Mouse (Mus musculus) large intestine, adult 2 months (tissue): ENCODE results near the gene Prdx6b. TPM values are rescaled to one million over a fixed set of nuclear protein-coding genes. Genes with fewer than 3 reads are reported as not detected.

Experiments
- DNase-seq: peaks from one replicate; pipeline ENCODE4 v3.0.0-alpha.2; 2012; ENCODE audit warnings: low read depth, low spot score
- WGBS: fragments of 180-500 bp; shearing (Covaris S2); methylation state at CpG from one replicate; pipeline ENCODE4 v1.1.7; 2018; 5-methylcytosine and 5-hydroxymethylcytosine counted together
- polyA plus RNA-seq: library from polyadenylated mRNA; depleted of rRNA; stranded (reverse); fragments of >200 nt; gene quantifications from 2 replicates; pipeline ENCODE4 v1.2.3, GENCODE M21; 2012; rRNA removed

Prdx6b gene
- polyA plus RNA-seq, 1 experiment = not detected

DNA sequence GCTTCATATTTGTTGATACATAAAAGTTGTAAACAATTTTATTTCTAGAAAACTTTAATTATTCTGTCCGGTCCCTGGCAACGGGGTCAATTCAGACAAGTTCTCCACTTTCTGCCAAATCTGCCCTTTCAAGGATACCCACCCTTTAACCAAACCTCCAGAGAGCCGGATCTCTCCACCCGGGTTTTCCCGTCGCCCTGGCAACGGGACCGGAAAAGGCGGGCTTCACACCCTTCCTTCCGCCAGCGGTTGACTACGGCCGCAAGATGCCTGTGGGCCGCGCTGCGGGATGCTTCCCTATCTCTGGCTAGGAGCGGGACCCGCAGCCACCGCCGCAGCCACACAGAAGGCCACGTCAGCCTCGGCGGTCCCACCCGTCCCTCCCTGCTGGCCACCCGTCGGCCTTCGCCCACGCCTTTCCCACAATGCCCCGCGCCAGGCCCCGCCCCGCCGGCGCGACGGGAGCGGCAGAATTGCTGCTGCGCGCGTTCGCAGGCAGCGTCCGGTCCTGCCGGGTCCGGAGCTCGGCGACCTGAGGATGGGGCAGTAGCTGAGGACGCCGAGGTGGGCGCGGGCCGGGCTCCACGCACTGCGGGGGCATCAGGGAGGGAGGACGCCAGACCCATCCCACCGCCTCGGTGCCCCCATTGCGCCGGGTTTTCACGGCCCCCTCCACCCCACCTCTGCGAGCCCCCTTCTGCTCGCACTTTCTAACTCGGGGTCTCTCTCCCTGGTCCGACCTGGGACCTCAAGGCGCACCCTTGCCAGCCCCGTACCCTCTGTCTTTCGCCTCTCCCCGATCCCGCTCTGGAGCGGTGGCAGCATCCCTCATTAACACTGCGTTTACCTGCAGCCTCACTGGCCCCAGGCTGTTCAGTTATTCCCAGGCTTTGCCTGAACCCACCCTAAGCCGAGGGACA is 23.2 kb downstream of the Prdx6b start, which contains the start of gene Dnajc10:
Gene Dnajc10 (plus strand): TSS at position 225 of the 920 bp plus-strand sequence.
- peak; percentile 80 for DNase-seq
- under 1% methylated on average over 72 of the region's 72 CpGs for WGBS

DNA sequence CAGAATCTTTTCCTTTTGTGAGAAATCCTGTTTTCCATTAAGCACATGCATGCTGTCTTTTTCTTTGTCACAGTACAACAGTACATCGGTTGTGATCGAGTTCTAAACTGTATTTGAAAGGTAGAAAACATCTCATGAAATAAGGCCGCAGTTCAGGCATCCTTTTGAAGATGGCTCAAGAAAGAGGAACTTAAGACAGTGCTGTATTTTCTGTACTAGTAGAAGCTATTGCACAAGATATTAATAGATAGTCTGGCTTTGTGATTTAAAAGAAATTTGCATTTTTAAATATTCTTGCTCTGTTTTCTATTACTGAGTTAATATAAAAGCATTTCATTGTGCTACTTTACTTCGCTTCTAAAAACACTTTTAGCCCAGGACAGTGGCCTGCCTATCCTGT is 30.6 kb downstream of the Prdx6b start:
- WGBS = 92% methylated on average over 4 of the region's 4 CpGs

DNA sequence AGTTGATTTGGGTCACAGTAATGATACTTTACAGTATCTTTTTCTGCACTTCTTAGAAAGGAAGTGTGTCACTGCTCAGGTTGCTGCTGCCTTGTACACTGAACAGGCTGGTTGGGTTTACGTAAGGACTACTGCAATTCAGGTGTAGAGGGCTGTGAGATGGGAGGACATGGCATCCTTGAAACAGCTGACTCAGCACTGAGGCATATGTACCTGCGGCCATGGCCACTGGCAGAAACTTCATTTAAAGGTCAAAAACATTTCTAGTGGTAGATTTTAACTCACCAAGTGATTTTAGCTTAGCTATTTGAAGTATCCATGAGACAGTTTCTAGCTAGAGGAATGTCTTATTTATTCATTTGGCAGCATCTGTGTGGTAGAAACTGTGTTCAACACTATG is 33.5 kb downstream of the Prdx6b start:
- 94% methylated on average over 2 of the region's 2 CpGs for WGBS

More for the DNA sequence above, 30.6 kb downstream of the Prdx6b start:
- no peak for DNase-seq

DNA sequence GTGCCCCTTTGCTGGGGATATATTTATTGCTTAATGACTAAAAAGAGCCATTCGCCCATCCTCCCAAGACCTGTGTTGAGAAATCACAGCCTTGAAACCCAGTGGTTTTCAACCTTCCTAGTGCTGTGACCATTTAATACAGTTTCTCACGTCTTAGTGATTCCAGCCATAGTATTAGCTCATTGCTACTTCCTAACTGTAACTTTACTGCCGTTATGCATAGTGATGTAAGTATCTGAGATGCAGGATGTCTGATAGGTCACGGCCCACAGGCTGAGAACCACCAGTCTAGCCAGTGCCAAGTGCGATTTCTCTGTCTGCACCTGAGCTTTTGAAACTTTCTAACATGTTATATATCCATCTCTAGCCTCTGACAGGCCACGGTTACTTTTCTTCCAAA is 35.0 kb downstream of the Prdx6b start:
- no peak for DNase-seq
- 90% methylated on average over 6 of the region's 6 CpGs for WGBS

More for the DNA sequence above, 33.5 kb downstream of the Prdx6b start:
- DNase-seq = no peak

DNA sequence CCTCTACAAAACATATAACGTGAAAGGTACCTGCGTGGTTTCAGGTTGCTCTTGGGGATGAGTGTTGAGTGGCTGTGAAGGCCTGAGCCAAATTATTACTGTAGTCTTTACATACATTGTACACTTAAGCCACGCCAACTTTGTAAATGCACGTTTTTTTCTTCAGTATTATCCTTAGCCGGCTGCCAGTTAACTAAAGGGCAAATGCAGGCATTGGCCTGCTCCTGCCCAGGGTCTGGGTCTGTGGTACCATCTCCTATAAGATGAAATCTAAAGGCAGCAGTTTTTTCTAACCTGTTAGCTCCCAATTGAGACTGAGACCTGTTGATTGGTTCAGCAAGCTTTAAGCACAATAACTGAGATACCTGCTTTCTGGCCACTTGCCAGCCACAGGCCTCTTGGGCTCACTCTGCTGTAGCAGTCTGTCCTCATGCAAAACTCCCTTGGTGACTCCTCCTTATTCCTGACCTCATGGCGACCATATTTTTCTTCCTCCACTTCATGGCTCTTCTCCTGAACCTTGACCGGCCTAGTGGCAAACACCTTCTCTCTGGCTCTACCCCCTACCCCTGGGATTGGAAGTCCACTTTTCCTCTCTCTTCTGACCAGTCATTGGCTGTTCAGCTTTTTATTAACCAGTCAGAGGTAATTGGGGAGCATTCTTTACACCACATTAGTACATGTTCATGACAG is 36.8 kb downstream of the Prdx6b start:
- DNase-seq = no peak
- WGBS = 87% methylated on average over 7 of the region's 7 CpGs

DNA sequence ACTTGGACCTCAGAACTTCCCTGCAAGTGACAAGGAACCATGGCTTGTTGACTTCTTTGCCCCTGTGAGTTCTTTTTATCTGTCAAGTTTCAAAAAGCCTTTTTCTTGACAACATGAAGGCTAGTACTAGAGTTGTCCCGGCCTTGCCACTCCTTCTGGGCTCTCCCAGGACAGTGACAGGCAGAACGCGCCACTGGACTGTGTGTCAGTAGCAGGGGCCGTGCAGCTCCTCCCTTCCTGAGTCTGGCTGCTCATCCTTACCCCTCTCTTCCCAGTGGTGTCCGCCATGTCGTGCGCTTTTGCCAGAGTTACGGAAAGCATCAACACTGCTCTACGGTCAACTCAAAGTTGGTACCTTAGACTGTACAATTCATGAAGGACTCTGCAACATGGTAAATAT is 48.3 kb downstream of the Prdx6b start:
- no peak for DNase-seq
- 97% methylated on average over 9 of the region's 9 CpGs for WGBS

Other genes with a start within 250 kb of the Prdx6b start
- gene Pde1a, start 163.0 kb upstream of the Prdx6b start, polyA plus RNA-seq = 3.4 and 4.5 TPM in 2 replicates
- 21.1 and 22.1 TPM in 2 replicates for gene Dnajc10, start 23.0 kb downstream of the Prdx6b start, polyA plus RNA-seq
- gene Frzb, start 155.2 kb downstream of the Prdx6b start, polyA plus RNA-seq = 0.63 and 1.3 TPM in 2 replicates